Mouse (Mus musculus): Measurements from ENCODE around the gene Lnx2. TPM values are rescaled to one million over a fixed set of nuclear protein-coding genes. Genes with fewer than 3 reads are reported as not detected.

The Lnx2 gene
- polyA plus RNA-seq, 1 experiment from 2014 or later, result 14.4 TPM

- H3K27me3 ChIP-seq (ENCODE audit: control insufficient read depth, insufficient read depth, low read length), result no peaks in the 10 kb centered on the region
- no peak overlapping the region for H3K9ac ChIP-seq (ENCODE audit: low read depth, low read length)
- ATAC-seq (ENCODE audit: low FRiP score, low TSS enrichment), result no peak
- H3K27ac ChIP-seq (ENCODE audit: low read depth, low read length), result no peak overlapping the region
- no peak overlapping the region for H3K4me2 ChIP-seq (replicated peaks; ENCODE audit: low read depth, low read length)
- H3K9me3 ChIP-seq (ENCODE audit: control insufficient read depth, low read length), result no peaks in the 10 kb centered on the region
- H3K4me3 ChIP-seq (ENCODE audit: low read length), result no peak overlapping the region
- no peaks in the 10 kb centered on the region for H3K36me3 ChIP-seq (ENCODE audit: control insufficient read depth, insufficient read depth, low read length)
- H3K4me1 ChIP-seq (ENCODE audit: control insufficient read depth, insufficient read depth, low read length), result peaks cover 8% of the 10 kb centered on the region; the same call in 1 of the 2 replicates
- 77% methylated on average over 16 of the region's 16 CpGs for WGBS
Observed at GRCm38 (mm10) chr5:147070791-147071516, 5.4 kb downstream of the Lnx2 start.

- no peaks in the 10 kb centered on the region for H3K4me1 ChIP-seq (ENCODE audit: control insufficient read depth, insufficient read depth, low read length)
- no peak for ATAC-seq (ENCODE audit: low FRiP score, low TSS enrichment)
- no peaks in the 10 kb centered on the region for H3K27me3 ChIP-seq (ENCODE audit: control insufficient read depth, insufficient read depth, low read length)
- WGBS, result 85% methylated on average over 5 of the region's 5 CpGs
- no peak overlapping the region for H3K27ac ChIP-seq (ENCODE audit: low read depth, low read length)
- H3K4me2 ChIP-seq (replicated peaks; ENCODE audit: low read depth, low read length), result no peak overlapping the region
- no peaks in the 10 kb centered on the region for H3K9me3 ChIP-seq (ENCODE audit: control insufficient read depth, low read length)
- H3K4me3 ChIP-seq (ENCODE audit: low read length), result no peak overlapping the region
- no peaks in the 10 kb centered on the region for H3K36me3 ChIP-seq (ENCODE audit: control insufficient read depth, insufficient read depth, low read length)
- no peak overlapping the region for H3K9ac ChIP-seq (ENCODE audit: low read depth, low read length)
Observed at GRCm38 (mm10) chr5:147068876-147069275, 7.5 kb downstream of the Lnx2 start.

- no peaks in the 10 kb centered on the region for H3K9me3 ChIP-seq (ENCODE audit: control insufficient read depth, low read length)
- H3K4me1 ChIP-seq (ENCODE audit: control insufficient read depth, insufficient read depth, low read length), result no peaks in the 10 kb centered on the region
- no peak overlapping the region for H3K9ac ChIP-seq (ENCODE audit: low read depth, low read length)
- H3K27me3 ChIP-seq (ENCODE audit: control insufficient read depth, insufficient read depth, low read length), result no peaks in the 10 kb centered on the region
- WGBS, result 66% methylated on average over 5 of the region's 5 CpGs
- no peak overlapping the region for H3K4me3 ChIP-seq (ENCODE audit: low read length)
- no peak for ATAC-seq (ENCODE audit: low FRiP score, low TSS enrichment)
- no peak overlapping the region for H3K4me2 ChIP-seq (replicated peaks; ENCODE audit: low read depth, low read length)
- no peak overlapping the region for H3K27ac ChIP-seq (ENCODE audit: low read depth, low read length)
- no peaks in the 10 kb centered on the region for H3K36me3 ChIP-seq (ENCODE audit: control insufficient read depth, insufficient read depth, low read length)
Observed at GRCm38 (mm10) chr5:147066965-147067364, 9.4 kb downstream of the Lnx2 start.

GRCm38 (mm10) chr5:147066129-147066528 lies 10.3 kb downstream of the Lnx2 start:
- H3K27ac ChIP-seq (ENCODE audit: low read depth, low read length), result no peak overlapping the region
- no peaks in the 10 kb centered on the region for H3K36me3 ChIP-seq (ENCODE audit: control insufficient read depth, insufficient read depth, low read length)
- H3K4me3 ChIP-seq (ENCODE audit: low read length), result no peak overlapping the region
- no peak overlapping the region for H3K4me2 ChIP-seq (replicated peaks; ENCODE audit: low read depth, low read length)
- no peak overlapping the region for H3K9ac ChIP-seq (ENCODE audit: low read depth, low read length)
- no peaks in the 10 kb centered on the region for H3K4me1 ChIP-seq (ENCODE audit: control insufficient read depth, insufficient read depth, low read length)
- 59% methylated on average over 4 of the region's 4 CpGs for WGBS
- ATAC-seq (ENCODE audit: low FRiP score, low TSS enrichment), result no peak
- no peaks in the 10 kb centered on the region for H3K27me3 ChIP-seq (ENCODE audit: control insufficient read depth, insufficient read depth, low read length)
- no peaks in the 10 kb centered on the region for H3K9me3 ChIP-seq (ENCODE audit: control insufficient read depth, low read length)

- Histone ChIP-seq H3K4me3 (ENCODE audit: low read length) (no peak overlapping the region), H3K27me3 (ENCODE audit: control insufficient read depth, insufficient read depth, low read length) (no peaks in the 10 kb centered on the region), H3K9ac (ENCODE audit: low read depth, low read length) (no peak overlapping the region), H3K4me1 (ENCODE audit: control insufficient read depth, insufficient read depth, low read length) (no peaks in the 10 kb centered on the region), H3K9me3 (ENCODE audit: control insufficient read depth, low read length) (no peaks in the 10 kb centered on the region), H3K27ac (ENCODE audit: low read depth, low read length) (no peak overlapping the region), H3K4me2 (replicated peaks; ENCODE audit: low read depth, low read length) (no peak overlapping the region), H3K36me3 (ENCODE audit: control insufficient read depth, insufficient read depth, low read length) (no peaks in the 10 kb centered on the region)
- no peak for ATAC-seq (ENCODE audit: low FRiP score, low TSS enrichment)
- 75% methylated on average over 8 of the region's 8 CpGs for WGBS
Observed at GRCm38 (mm10) chr5:147063215-147063661, 13.1 kb downstream of the Lnx2 start.

- no peak overlapping the region for H3K4me2 ChIP-seq (replicated peaks; ENCODE audit: low read depth, low read length)
- no peaks in the 10 kb centered on the region for H3K27me3 ChIP-seq (ENCODE audit: control insufficient read depth, insufficient read depth, low read length)
- ATAC-seq (ENCODE audit: low FRiP score, low TSS enrichment), result no peak
- no peaks in the 10 kb centered on the region for H3K36me3 ChIP-seq (ENCODE audit: control insufficient read depth, insufficient read depth, low read length)
- no peaks in the 10 kb centered on the region for H3K9me3 ChIP-seq (ENCODE audit: control insufficient read depth, low read length)
- no peak overlapping the region for H3K9ac ChIP-seq (ENCODE audit: low read depth, low read length)
- H3K4me3 ChIP-seq (ENCODE audit: low read length), result no peak overlapping the region
- no peaks in the 10 kb centered on the region for H3K4me1 ChIP-seq (ENCODE audit: control insufficient read depth, insufficient read depth, low read length)
- WGBS, result 87% methylated on average over 2 of the region's 2 CpGs
- no peak overlapping the region for H3K27ac ChIP-seq (ENCODE audit: low read depth, low read length)
Observed at GRCm38 (mm10) chr5:147060024-147060423, 16.4 kb downstream of the Lnx2 start.

- Histone ChIP-seq H3K4me2 (replicated peaks; ENCODE audit: low read depth, low read length) (no peak overlapping the region), H3K36me3 (ENCODE audit: control insufficient read depth, insufficient read depth, low read length) (no peaks in the 10 kb centered on the region), H3K27me3 (ENCODE audit: control insufficient read depth, insufficient read depth, low read length) (no peaks in the 10 kb centered on the region), H3K4me3 (ENCODE audit: low read length) (no peak overlapping the region), H3K9ac (ENCODE audit: low read depth, low read length) (no peak overlapping the region), H3K4me1 (ENCODE audit: control insufficient read depth, insufficient read depth, low read length) (no peaks in the 10 kb centered on the region), H3K27ac (ENCODE audit: low read depth, low read length) (no peak overlapping the region), H3K9me3 (ENCODE audit: control insufficient read depth, low read length) (no peaks in the 10 kb centered on the region)
- WGBS, result 86% methylated on average over 9 of the region's 9 CpGs
- ATAC-seq (ENCODE audit: low FRiP score, low TSS enrichment), result no peak
Observed at GRCm38 (mm10) chr5:147059319-147059718, 17.1 kb downstream of the Lnx2 start.

GRCm38 (mm10) chr5:147058661-147059060 lies 17.7 kb downstream of the Lnx2 start:
- Histone ChIP-seq H3K4me1 (ENCODE audit: control insufficient read depth, insufficient read depth, low read length) (no peaks in the 10 kb centered on the region), H3K9me3 (ENCODE audit: control insufficient read depth, low read length) (no peaks in the 10 kb centered on the region), H3K36me3 (ENCODE audit: control insufficient read depth, insufficient read depth, low read length) (no peaks in the 10 kb centered on the region), H3K27ac (ENCODE audit: low read depth, low read length) (no peak overlapping the region), H3K9ac (ENCODE audit: low read depth, low read length) (no peak overlapping the region), H3K4me3 (ENCODE audit: low read length) (no peak overlapping the region), H3K27me3 (ENCODE audit: control insufficient read depth, insufficient read depth, low read length) (no peaks in the 10 kb centered on the region), H3K4me2 (replicated peaks; ENCODE audit: low read depth, low read length) (no peak overlapping the region)
- WGBS, result 92% methylated on average over 5 of the region's 5 CpGs
- ATAC-seq (ENCODE audit: low FRiP score, low TSS enrichment), result no peak

- 84% methylated on average over 9 of the region's 9 CpGs for whole genome bisulfite sequencing
- Histone ChIP-seq H3K27me3 (ENCODE audit: control insufficient read depth, insufficient read depth, low read length) (no peaks in the 10 kb centered on the region), H3K9ac (ENCODE audit: low read depth, low read length) (no peak overlapping the region), H3K9me3 (ENCODE audit: control insufficient read depth, low read length) (no peaks in the 10 kb centered on the region), H3K36me3 (ENCODE audit: control insufficient read depth, insufficient read depth, low read length) (no peaks in the 10 kb centered on the region), H3K4me1 (ENCODE audit: control insufficient read depth, insufficient read depth, low read length) (no peaks in the 10 kb centered on the region), H3K4me2 (replicated peaks; ENCODE audit: low read depth, low read length) (no peak overlapping the region), H3K4me3 (ENCODE audit: low read length) (no peak overlapping the region), H3K27ac (ENCODE audit: low read depth, low read length) (no peak overlapping the region)
- no peak for ATAC-seq (ENCODE audit: low FRiP score, low TSS enrichment)
Observed at GRCm38 (mm10) chr5:147057626-147058414, 18.6 kb downstream of the Lnx2 start.

All from kidney, embryonic 14.5 days (tissue).